Mouse (Mus musculus) CH12F3 (cell line): ENCODE data around the gene Cage1.

ENCODE experiments used
- in situ Hi-C: fragments of 300-500 bp; cut with MboI; formaldehyde crosslinking; loops from 2 replicates; pipeline ENCODE4 v1.14.3; 2020; ENCODE audit warnings: low sequenced_read_pairs

Cage1 gene

DNA sequence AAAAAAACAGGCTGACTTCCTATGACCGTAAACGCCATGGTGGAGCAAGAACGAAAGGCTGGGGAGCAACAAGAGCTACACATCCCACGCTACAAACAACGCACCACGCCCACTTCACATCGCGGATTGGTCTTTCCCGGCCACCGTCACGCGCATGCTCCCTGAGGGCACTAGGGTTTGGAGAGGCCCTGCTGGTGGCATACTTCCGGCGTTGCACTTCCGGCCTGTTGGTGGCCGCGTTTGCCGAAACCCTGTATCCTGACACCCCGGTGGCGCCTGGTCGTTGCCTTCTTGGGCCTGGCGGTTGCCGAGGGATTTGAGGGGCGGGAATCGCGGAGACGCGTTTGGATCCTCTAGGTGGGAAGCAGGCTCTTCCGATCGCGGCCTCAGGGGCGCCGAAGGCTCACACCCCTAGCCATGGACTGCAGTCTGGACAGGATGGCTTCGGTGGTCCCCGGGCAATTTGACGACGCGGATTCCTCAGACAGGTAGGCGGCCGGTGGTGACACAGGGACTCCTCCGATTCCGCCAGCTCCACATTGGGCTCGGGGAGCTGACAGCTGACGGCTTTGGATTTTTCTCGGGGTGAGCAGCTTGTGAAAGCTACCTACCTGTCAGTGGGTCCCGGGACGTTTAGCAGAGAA, at the start of gene Cage1:
Gene Cage1 (minus strand): TSS at position 26 of the 644 bp plus-strand sequence.
- in situ Hi-C loops, result no loop called here

- in situ Hi-C loops, result no loop called here
Measured at GRCm38 (mm10) chr13:38081161-38081560, 44.3 kb upstream of the Cage1 start.

DNA sequence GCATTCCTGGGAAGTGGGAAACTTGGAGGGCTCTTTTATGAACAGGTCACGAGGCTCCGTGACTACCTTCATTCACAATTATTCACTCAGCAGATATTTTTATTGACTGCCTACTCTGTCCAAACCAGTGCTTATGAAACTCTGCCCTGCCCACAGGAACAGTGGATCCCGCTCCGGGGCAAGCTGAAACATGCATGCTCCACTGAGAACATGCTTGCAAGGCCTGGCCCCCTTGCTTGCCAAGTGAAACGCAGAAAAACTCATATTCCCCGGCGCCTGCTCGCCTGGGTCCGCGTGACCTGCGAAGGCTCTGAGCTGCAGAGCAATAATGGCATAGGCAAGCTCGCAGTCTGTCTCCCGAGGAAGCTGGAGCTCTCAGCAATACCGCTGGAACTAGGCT, 43.9 kb upstream of the Cage1 start:
- in situ Hi-C loops, result no loop called here

- in situ Hi-C loops, result no loop called here
Measured at GRCm38 (mm10) chr13:38080014-38080413, 43.1 kb upstream of the Cage1 start.

DNA sequence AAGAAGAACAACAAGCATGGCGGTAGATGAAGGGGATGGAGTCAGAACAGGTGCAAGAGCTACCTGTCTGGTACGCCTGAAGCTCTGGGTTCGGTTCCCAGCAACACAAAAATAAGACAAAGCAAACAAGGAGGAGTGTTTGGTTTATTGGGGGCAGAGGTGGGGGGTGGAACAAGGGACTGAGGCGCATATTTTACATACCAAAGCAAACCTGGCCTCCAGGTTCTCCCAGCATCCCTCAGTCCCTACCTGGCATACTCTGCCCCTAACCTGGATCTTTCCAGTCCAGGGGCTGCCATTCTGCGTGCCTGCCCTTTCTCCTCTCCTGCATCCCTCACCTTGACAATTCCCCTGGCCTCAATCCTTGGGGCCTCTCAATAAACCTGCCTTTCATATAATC, 42.5 kb upstream of the Cage1 start:
- in situ Hi-C loops, result no loop called here

DNA sequence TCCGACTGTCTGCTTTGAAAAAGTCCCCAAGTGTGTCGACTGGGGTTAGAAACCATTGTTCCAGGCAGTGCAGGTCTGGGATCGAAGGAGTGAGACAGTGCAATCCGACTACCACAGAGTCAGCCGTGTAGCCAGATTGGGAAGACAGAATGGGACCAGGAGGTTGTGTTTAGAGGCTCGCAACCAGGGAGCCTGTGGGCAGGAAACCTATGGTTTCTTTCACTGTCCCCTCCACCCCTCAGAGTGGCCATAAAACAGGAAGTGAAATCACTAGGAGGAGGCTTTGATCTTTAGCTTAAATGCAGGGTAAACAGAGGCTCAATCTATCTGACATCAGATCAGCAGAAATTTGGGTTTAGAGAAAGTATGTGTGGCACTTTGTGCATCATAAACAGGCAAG, 42.0 kb upstream of the Cage1 start:
- in situ Hi-C loops, result no loop called here

GRCm38 (mm10) chr13:38077113-38077512, 40.2 kb upstream of the Cage1 start:
- in situ Hi-C loops, result no loop called here

DNA sequence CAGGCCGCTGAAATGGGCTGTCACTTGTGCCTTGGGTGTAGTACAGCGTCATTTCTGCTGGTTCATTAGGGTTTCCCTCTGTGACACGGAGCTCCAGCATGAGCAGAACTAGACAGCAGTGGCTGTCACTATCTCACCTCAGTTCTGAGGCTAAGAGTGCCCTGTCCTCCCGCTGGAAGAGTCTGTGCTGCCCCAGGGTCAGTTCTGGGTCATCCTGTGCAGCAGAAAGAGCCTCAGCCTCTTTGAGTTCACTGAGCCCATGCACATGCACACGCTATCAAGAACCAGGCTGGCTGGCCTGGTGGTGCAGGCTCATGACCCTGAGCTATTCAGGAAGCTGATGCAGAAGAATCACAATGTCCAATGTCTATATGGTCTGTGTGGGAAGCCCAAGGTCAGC, 37.5 kb upstream of the Cage1 start:
- in situ Hi-C loops, result loop anchor here (25.0 kb wide), 1 partner anchor 538 kb away; no protein-coding TSS in a partner anchor

DNA sequence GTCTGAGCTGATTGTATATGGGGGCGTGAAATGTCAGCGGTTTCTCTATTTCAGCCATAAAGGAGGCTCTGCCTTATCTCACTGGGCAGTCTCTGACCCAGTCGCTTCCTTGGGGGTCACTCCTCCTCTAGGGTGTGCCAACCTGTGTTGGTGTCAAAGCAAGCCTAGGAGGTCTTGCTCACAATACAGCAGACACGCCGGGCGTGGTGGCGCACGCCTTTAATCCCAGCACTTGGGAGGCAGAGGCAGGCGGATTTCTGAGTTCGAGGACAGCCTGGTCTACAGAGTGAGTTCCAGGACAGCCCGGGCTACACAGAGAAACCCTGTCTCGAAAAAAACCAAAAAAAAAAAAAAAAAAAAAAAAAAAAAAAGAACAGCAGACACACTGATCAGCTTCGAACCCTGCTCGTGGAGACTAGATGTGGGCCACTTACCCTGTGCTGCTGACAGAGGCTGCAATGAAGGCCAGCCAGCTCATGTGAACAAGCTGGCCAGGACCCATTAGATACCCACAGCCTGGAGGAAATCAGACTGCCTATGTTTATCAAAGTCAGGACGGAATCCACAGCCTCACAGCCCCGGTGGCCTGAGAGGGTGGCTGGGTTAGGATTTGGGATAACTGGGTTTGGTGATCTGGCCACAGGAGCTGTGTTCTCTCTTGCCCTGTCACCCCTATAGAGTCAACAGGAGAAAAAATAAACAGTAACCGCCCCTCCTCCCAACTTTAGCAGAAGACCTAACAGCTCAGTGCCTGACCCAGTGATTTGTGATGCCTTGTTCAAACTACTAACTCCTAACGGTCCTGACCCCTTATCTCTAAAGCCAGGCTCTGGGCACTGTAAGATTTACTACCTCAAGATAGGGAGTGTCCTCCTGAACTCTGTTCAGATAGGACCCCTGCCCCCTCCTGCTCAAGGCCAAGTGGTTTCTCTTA, 36.8 kb upstream of the Cage1 start:
- in situ Hi-C loops, result loop anchor here (25.0 kb wide), 1 partner anchor 539 kb away; no protein-coding TSS in a partner anchor

DNA sequence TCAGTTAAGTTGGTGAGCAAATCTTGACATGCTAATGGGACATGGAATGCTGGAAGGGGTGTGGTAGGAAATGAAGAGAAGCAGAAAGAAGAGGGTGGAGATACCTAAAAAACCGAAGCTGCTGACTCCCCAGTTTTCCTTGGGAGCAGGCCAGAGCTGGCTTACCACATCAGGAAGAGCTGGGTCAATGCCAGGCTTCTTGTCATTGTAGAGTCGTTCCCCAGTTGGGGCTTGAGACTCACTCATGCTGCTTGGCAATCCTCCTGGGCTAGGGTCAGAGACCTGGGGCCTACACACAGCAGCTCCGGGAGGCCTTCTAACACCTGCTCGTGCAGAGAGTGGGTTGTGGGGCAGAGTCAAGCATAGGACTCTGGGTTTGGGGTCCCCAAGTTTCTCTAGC, 34.1 kb upstream of the Cage1 start:
- in situ Hi-C loops, result loop anchor here (25.0 kb wide), 1 partner anchor 541 kb away; no protein-coding TSS in a partner anchor

DNA sequence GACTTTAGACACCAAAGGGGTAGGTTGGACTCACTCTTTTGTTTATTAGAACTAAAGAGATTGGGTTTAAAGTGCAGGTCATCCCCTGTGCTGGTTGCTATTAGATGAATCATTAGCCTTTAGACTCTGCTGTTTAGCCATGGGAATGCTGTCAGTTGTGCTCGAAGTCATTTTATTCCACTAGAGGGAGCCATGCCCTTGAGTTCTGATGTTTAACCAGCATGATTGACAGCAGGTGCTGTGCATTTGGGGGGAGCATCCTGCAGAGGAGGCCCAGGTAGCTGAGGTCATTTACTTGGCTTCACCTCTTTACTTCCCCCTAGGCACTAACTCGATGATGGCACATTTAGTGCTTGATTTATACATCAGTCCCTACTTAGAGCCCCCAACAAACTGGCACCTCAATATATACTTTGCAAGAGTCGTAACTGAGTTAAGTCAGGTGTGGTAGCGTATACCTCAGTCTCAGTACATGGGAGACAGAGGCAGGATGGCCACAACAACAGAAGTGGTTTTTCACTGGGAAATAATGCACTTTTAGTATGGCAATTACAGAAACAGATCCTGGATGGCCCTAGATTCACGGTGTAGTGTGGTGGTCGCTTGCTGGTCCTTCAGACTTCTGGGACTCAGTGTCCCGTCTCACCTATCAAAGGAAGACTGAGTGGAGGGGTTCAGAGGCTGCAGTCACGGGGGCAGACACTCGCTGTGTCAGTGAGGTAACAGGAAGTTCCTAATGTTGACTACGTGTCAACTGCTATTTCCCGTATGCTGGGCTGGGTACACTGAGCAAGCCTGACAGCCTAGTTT, 28.2 kb upstream of the Cage1 start:
- in situ Hi-C loops, result loop anchor here (10.0 to 25.0 kb wide), 2 partner anchors 150 to 547 kb away; no protein-coding TSS in a partner anchor

DNA sequence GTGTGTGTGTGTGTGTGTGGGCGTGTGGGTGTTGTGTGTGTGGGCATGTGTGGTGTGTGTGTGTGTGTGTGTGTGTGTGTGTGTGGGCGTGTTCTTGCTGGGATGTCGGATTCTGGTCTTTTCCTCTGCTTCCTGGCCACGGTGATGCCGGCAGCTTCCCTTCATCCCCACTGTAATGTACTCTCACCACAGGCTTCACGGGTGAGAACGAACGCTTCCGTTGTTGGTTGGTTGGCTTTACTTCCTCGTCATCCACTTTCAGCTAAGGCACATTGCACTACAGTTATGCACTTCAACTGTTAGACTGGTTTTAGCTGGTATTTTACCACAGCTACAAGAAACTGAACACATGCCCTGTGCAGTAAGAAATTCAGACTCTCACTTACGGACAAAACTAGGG, 25.8 kb upstream of the Cage1 start:
- in situ Hi-C loops, result loop anchor here (10.0 to 25.0 kb wide), 2 partner anchors 152 to 550 kb away; no protein-coding TSS in a partner anchor

DNA sequence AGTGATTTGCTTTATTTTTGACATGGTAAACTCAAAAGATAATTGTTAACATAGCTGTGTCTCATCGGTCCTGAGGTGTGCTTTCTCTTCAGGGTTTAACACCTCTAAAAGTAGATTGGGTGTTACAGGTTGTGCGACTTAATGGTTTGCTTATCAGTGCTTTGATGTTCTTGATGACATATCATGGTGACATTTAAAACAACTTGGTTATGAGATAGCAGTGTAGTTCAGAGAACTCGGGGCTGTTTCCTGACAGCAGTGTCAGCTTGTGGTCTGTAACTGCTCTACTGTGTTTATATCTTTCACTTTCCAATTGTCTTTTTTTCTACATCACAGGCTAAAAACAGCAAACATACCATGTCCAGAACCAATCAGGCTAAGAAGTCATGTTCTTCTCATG, 13.0 kb upstream of the Cage1 start:
- in situ Hi-C loops, result loop anchor here (25.0 kb wide), 1 partner anchor 562 kb away; no protein-coding TSS in a partner anchor

DNA sequence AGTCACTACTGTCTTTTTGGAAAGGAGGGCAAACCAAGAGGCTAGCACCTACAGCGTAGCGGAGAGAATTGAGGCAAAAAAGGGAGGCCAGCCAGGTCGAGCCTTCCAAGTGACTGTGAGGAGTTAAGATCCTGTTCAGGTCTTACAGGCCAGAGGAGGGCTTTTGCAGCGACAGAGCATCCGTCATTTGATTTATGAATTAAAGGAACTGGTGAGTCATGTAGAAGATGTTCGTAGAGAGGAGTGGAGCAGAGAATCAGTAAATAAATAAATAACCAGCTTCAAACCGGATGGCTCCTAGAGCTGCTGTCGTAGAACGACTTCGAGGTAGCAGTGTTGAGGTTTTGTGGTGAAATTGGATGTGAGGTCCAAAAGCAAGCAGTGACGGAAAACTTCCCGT, 942 bp upstream of the Cage1 start:
- in situ Hi-C loops, result no loop called here

DNA sequence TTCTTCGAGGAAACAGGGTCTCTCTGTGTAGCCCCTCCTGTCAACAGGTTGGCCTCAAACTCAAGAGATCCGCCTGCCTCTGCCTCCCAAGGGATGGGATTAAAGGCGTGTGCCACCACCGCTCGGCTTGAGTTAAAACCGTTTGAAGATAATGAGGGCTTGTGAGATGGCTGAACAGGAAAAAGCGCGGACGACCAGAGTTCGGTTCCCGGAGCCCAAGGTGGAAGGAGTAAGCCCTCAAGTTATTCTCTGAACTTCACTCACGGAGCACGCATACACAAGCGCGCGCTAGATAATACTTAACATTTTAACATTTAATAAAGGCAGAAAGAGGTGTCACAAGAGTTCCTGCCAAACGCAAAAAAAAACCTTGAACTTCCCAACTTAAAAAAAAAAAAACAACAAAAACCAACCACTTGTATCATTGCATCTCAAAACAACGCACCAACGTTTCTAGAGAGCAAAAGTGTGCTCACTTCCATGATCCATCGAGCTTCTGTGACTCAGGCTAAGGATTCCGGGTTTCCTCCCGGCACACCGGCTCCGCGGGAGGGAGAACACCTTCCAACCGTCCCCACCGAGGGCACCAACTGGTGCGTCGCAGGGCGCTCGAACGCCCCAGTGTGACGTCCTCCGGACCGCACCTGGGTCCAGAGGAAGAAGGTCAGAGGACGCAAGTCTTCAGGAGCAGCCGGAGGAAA, 376 bp downstream of the Cage1 start, which contains the start of gene Riok1:
Gene Riok1 (plus strand): TSS at position 653 of the 701 bp plus-strand sequence.
- in situ Hi-C loops, result no loop called here

DNA sequence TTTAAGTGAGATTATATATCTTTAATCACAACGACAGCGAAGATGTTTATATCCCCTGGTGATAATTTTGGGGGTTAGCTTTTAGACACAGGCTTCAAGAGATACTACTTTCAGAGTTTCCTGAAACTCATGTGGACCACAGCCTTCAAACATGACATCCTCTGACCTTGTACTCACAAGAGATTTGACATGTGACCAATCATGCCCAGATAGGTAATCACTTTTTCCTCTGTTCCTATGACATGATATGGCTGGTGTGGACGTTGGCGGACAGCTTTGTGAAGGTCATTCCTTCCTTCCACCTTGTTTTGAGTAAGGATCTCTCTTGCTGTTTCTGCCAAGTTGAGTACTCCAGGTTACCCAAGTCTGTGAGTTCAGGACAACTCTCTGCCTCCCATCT, 8.5 kb downstream of the Cage1 start:
- in situ Hi-C loops, result no loop called here

- in situ Hi-C loops, result no loop called here
Measured at GRCm38 (mm10) chr13:38027618-38028248, 9.1 kb downstream of the Cage1 start.

- in situ Hi-C loops, result no loop called here
Measured at GRCm38 (mm10) chr13:38025874-38026273, 11.0 kb downstream of the Cage1 start.

GRCm38 (mm10) chr13:38018791-38019190, 18.1 kb downstream of the Cage1 start:
- in situ Hi-C loops, result no loop called here

GRCm38 (mm10) chr13:38015591-38015990, 21.3 kb downstream of the Cage1 start:
- in situ Hi-C loops, result no loop called here
